Mouse (Mus musculus): ENCODE data around the gene Gm28053.
A peak's percentile ranks its signal among the peaks of the same experiment; 100 is the strongest.

Gm28053 gene

GRCm38 (mm10) chr6:48741711-48742206 lies 23.4 kb downstream of the Gm28053 start:
- DNase-seq: no peak

GRCm38 (mm10) chr6:48742422-48743351 lies 24.3 kb downstream of the Gm28053 start:
- peak; percentile 17 to 18 for DNase-seq

- DNase-seq: no peak
Observed at GRCm38 (mm10) chr6:48745490-48745889, 27.1 kb downstream of the Gm28053 start.

GRCm38 (mm10) chr6:48745959-48746889 lies 27.8 kb downstream of the Gm28053 start, which contains the start of gene Gimap5:
Gene Gimap5 (plus strand): TSS chr6:48746197.
- DNase-seq: peak; percentile 37 to 48

GRCm38 (mm10) chr6:48747091-48747966 lies 28.9 kb downstream of the Gm28053 start:
- DNase-seq: no peak

- DNase-seq: no peak
Observed at GRCm38 (mm10) chr6:48763567-48764270, 45.3 kb downstream of the Gm28053 start.

- DNase-seq: no peak
Observed at GRCm38 (mm10) chr6:48764496-48764895, 46.1 kb downstream of the Gm28053 start.

- no peak for DNase-seq
Observed at GRCm38 (mm10) chr6:48768178-48768869, 49.9 kb downstream of the Gm28053 start.

GRCm38 (mm10) chr6:48768933-48769332 lies 50.5 kb downstream of the Gm28053 start:
- no peak for DNase-seq

GRCm38 (mm10) chr6:48770696-48771095 lies 52.3 kb downstream of the Gm28053 start, which contains the start of gene Gimap3:
Gene Gimap3 (minus strand): TSS chr6:48770851.
- DNase-seq: no peak

- peak; percentile 86 to 91 for DNase-seq
Observed at GRCm38 (mm10) chr6:48772030-48772429, 53.6 kb downstream of the Gm28053 start.

GRCm38 (mm10) chr6:48784406-48784805 lies 66.0 kb downstream of the Gm28053 start:
- DNase-seq: no peak

GRCm38 (mm10) chr6:48785189-48785588 lies 66.8 kb downstream of the Gm28053 start:
- no peak for DNase-seq

GRCm38 (mm10) chr6:48785601-48786000 lies 67.2 kb downstream of the Gm28053 start:
- DNase-seq: no peak

- no peak for DNase-seq
Observed at GRCm38 (mm10) chr6:48787867-48788266, 69.5 kb downstream of the Gm28053 start.

GRCm38 (mm10) chr6:48801897-48802296 lies 83.5 kb downstream of the Gm28053 start:
- DNase-seq: no peak
